Mouse (Mus musculus) layer of hippocampus, postnatal 10 days (tissue): ENCODE results near the gene Sult6b2. TPM values are rescaled to one million over a fixed set of nuclear protein-coding genes. Genes with fewer than 3 reads are reported as not detected.

ENCODE experiments used
- DNase-seq, 2 experiments: peaks; one replicate each; pipeline ENCODE4 v3.0.0; 2021; ENCODE audit warnings: low spot score in 2 of 2
- total RNA-seq, 2 experiments: library from RNA; stranded (reverse); gene quantifications; 2 replicates each; pipeline ENCODE4 v1.2.3; 2021

The Sult6b2 gene
- total RNA-seq, 2 experiments from 2014 or later, result 0.21 to 0.29 TPM

GRCm38 (mm10) chr6:142743193-142743592 lies 61.1 kb downstream of the Sult6b2 start:
- DNase-seq, result no peak

- no peak for DNase-seq
Measured at GRCm38 (mm10) chr6:142741763-142742162, 62.5 kb downstream of the Sult6b2 start.

GRCm38 (mm10) chr6:142738637-142739036 lies 65.7 kb downstream of the Sult6b2 start:
- DNase-seq, result no peak

GRCm38 (mm10) chr6:142738225-142738624 lies 66.1 kb downstream of the Sult6b2 start:
- DNase-seq, result no peak

GRCm38 (mm10) chr6:142735302-142736005 lies 68.8 kb downstream of the Sult6b2 start:
- DNase-seq, result peak in 1 of 2 experiments; percentile 26

Other genes starting within 250 kb of the Sult6b2 start
- gene Kcnj8, start 232.9 kb downstream of the Sult6b2 start, total RNA-seq, result 1 to 10 TPM; 4.6 to 5.0 TPM
- 1 to 10 TPM; 7.5 to 9.1 TPM for gene Abcc9, start 102.2 kb downstream of the Sult6b2 start, total RNA-seq
- 100 to 1,000 TPM; 134 to 138 TPM for gene Cmas, start 47.8 kb downstream of the Sult6b2 start, total RNA-seq
- 10 to 100 TPM; 33.8 to 36.2 TPM for gene St8sia1, start 159.9 kb upstream of the Sult6b2 start, total RNA-seq